Mouse (Mus musculus) CD4-positive, CD25-positive, alpha-beta regulatory T cell, adult 4 months (primary cell): ENCODE data around the gene Gm3149. TPM values are rescaled to one million over a fixed set of nuclear protein-coding genes. Genes with fewer than 3 reads are reported as not detected.
"Not testable (repeated sequence)": the region's sequence is repeated elsewhere in the genome, so short reads cannot be mapped to it uniquely, and the experiment has no call there.

Experiments used
- ATAC-seq: one replicate; pipeline ENCODE4 v1.8.0; 2017
- polyA plus RNA-seq, 2 experiments: library from polyadenylated mRNA; unstranded; fragments of 100-300 nt; shearing (Covaris generic); gene quantifications; one replicate each; pipeline ENCODE4 v1.2.1; 2017

Gm3149 gene
- not detected for polyA plus RNA-seq

- not testable (repeated sequence) for ATAC-seq
Measured at GRCm38 (mm10) chr14:4316983-4317382, at the start of gene Gm3149. Gene Gm3149, plus strand, starts transcription at chr14:4317283.

GRCm38 (mm10) chr14:4269238-4269950 lies 47.7 kb upstream of the Gm3149 start:
- ATAC-seq: not testable (repeated sequence)

GRCm38 (mm10) chr14:4279828-4280227 lies 37.3 kb upstream of the Gm3149 start:
- not testable (repeated sequence) for ATAC-seq

- ATAC-seq: not testable (repeated sequence)
Measured at GRCm38 (mm10) chr14:4334476-4335080, 17.5 kb downstream of the Gm3149 start, which contains the start of gene 2610042L04Rik. Gene 2610042L04Rik, plus strand, starts transcription at chr14:4334763.

- ATAC-seq: not testable (repeated sequence)
Measured at GRCm38 (mm10) chr14:4335506-4335905, 18.4 kb downstream of the Gm3149 start.

- not testable (repeated sequence) for ATAC-seq
Measured at GRCm38 (mm10) chr14:4368991-4369390, 51.9 kb downstream of the Gm3149 start.

- not testable (repeated sequence) for ATAC-seq
Measured at GRCm38 (mm10) chr14:4369691-4370090, 52.6 kb downstream of the Gm3149 start.

Other genes with a start within 250 kb of the Gm3149 start
- gene Gm3115, start 233.2 kb upstream of the Gm3149 start, polyA plus RNA-seq: 1 to 10 TPM; 1.1 to 1.8 TPM
- gene Gm8108, start 206.8 kb upstream of the Gm3149 start, polyA plus RNA-seq: 1 to 10 TPM; 1.6 to 4.8 TPM
- gene Gm3127, start 152.3 kb upstream of the Gm3149 start, polyA plus RNA-seq: not detected
- gene Gm2974, start 134.7 kb upstream of the Gm3149 start, polyA plus RNA-seq: 1 to 10 TPM; 2.0 to 3.4 TPM
- not detected for gene Gm3138, start 67.7 kb upstream of the Gm3149 start, polyA plus RNA-seq
- 10 to 100 TPM in 1 of 2 experiments, 1 to 10 TPM in 1; 5.8 to 12.6 TPM for gene 2610042L04Rik, start 17.5 kb downstream of the Gm3149 start, polyA plus RNA-seq
- gene Gm3159, start 80.2 kb downstream of the Gm3149 start, polyA plus RNA-seq: not detected
- 1 to 10 TPM; 4.2 to 6.2 TPM for gene Gm3164, start 98.2 kb downstream of the Gm3149 start, polyA plus RNA-seq
- gene Gm3173, start 113.7 kb downstream of the Gm3149 start, polyA plus RNA-seq: not detected
- gene Gm3182, start 164.5 kb downstream of the Gm3149 start, polyA plus RNA-seq: not detected
- not detected for gene Gm3047, start 238.1 kb downstream of the Gm3149 start, polyA plus RNA-seq